Mouse (Mus musculus) liver, embryonic 14.5 days (tissue): ENCODE data around the gene Get4.

Experiments
- CTCF ChIP-seq: IDR thresholded peaks from 2 replicates; pipeline ENCODE4 v1.5.1; 2016; ENCODE audit warnings: antibody characterized with exemption, low read depth, control low read depth
- EP300 ChIP-seq: IDR thresholded peaks from 2 replicates; pipeline ENCODE4 v1.6.1; 2016; ENCODE audit warnings: antibody characterized with exemption, low read depth

- TF ChIP-seq CTCF (no peak), EP300 (no peak)
Measured at GRCm38 (mm10) chr5:139228318-139228717, 23.8 kb upstream of the Get4 start.
